8 mouse cellular contexts compared by ENCODE assay signal in genomic region chr1:61181099-61181821, GRCm38 (mm10).
DNase-seq lines count a peak whose midpoint lies in the region; ATAC-seq lines count a peak whose summit lies in the region.

No protein-coding gene starts in this region.

- no peak overlapping the region for H3K27ac ChIP-seq in intestine, embryonic 15.5 days

- peak overlapping the region; percentile 14; the same call in 1 of the 2 replicates for H3K4me3 ChIP-seq in intestine, embryonic 15.5 days (replicated peaks)

- peak; percentile 89 for ATAC-seq in intestine, embryonic 15.5 days

- intact Hi-C loops in gastrocnemius, postnatal 36 days (cut with DNase I): loop anchor here (2.0 to 5.0 kb wide), 4 partner anchors 116 to 1526 kb away; no protein-coding TSS in a partner anchor
- intact Hi-C loops in left cerebral cortex, postnatal 14 days (cut with DNase I): loop anchor here (2.0 to 10.0 kb wide), 5 partner anchors 114 to 1784 kb away; partner anchors contain the start of gene Nrp2

- no peak overlapping the region for H3K9ac ChIP-seq in intestine, embryonic 15.5 days

- H3K9me3 ChIP-seq in intestine, embryonic 15.5 days: no peaks in the 10 kb centered on the region

- DNase-seq in adrenal gland, adult (ENCODE audit: inconsistent age in 2 of 2, low spot score in 1 of 2): peak; percentile 91 to 98
- DNase-seq in embryo, embryonic 10 days (ENCODE audit: low spot score): peak; percentile 94
- peak; percentile 87 to 88 for DNase-seq in gastrocnemius, postnatal 36 days
- peak; percentile 86 to 95 for DNase-seq in left cerebral cortex, postnatal 14 days (ENCODE audit: low spot score in 2 of 2)
- peak; percentile 92 for DNase-seq in mesoderm, embryonic 11.5 days (ENCODE audit: low read depth, low spot score)
- peak; percentile 76 to 77 for DNase-seq in right cerebral cortex, postnatal 36 days (ENCODE audit: low spot score in 2 of 2)
- DNase-seq in urinary bladder, postnatal 4 days (ENCODE audit: low spot score in 2 of 2): peak; percentile 79 to 93

- no peaks in the 10 kb centered on the region for H3K36me3 ChIP-seq in intestine, embryonic 15.5 days

- H3K4me1 ChIP-seq in intestine, embryonic 15.5 days (replicated peaks): peaks cover 5% of the 10 kb centered on the region

- H3K27me3 ChIP-seq in intestine, embryonic 15.5 days (replicated peaks): no peaks in the 10 kb centered on the region

- WGBS in intestine, embryonic 15.5 days: 14% methylated on average over 15 of the region's 15 CpGs

- peak overlapping the region; percentile 50 for H3K4me2 ChIP-seq in intestine, embryonic 15.5 days (replicated peaks)
